Mouse (Mus musculus): ENCODE measurements at regions not wholly inside any gene's neighbourhood (a gene's known extent, or its start where the extent isn't known, plus 50 kb on each side); places are given as distances from the start of the nearest gene placed in this dataset.

- no peak overlapping the region for H3K27ac ChIP-seq (ENCODE audit: low read length)
- WGBS = 82% methylated on average over 3 of the region's 3 CpGs
- no peak overlapping the region for H3K9ac ChIP-seq (ENCODE audit: low read depth, low read length)
- no peak overlapping the region for H3K4me2 ChIP-seq (ENCODE audit: low read length)
- no peak overlapping the region for H3K4me3 ChIP-seq (ENCODE audit: low read depth, low read length)
- no peaks in the 10 kb centered on the region for H3K9me3 ChIP-seq (replicated peaks; ENCODE audit: control insufficient read depth, low read length, poor library complexity, severe bottlenecking)
- H3K4me1 ChIP-seq (ENCODE audit: control insufficient read depth, insufficient read depth, low read length) = no peaks in the 10 kb centered on the region
- H3K36me3 ChIP-seq (ENCODE audit: control insufficient read depth, insufficient read depth, low read length) = no peaks in the 10 kb centered on the region
- no peak for ATAC-seq
- H3K27me3 ChIP-seq (ENCODE audit: control insufficient read depth, insufficient read depth, low read depth, low read length) = no peaks in the 10 kb centered on the region
Measured at GRCm38 (mm10) chr1:138771307-138772011, 76.9 kb downstream of the Lhx9 start.

GRCm38 (mm10) chr1:138762876-138763275 is 85.5 kb downstream of the Lhx9 start:
- H3K27ac ChIP-seq (ENCODE audit: low read length) = no peak overlapping the region
- WGBS = 85% methylated on average over 7 of the region's 7 CpGs
- no peak for ATAC-seq

GRCm38 (mm10) chr1:138757777-138758176 is 90.6 kb downstream of the Lhx9 start:
- ATAC-seq = peak; percentile 71; the same call in 1 of the 2 replicates
- Histone ChIP-seq H3K27me3 (ENCODE audit: control insufficient read depth, insufficient read depth, low read depth, low read length) (no peaks in the 10 kb centered on the region), H3K9ac (ENCODE audit: low read depth, low read length) (no peak overlapping the region), H3K4me2 (ENCODE audit: low read length) (no peak overlapping the region), H3K27ac (ENCODE audit: low read length) (peak overlapping the region; percentile 43), H3K36me3 (ENCODE audit: control insufficient read depth, insufficient read depth, low read length) (no peaks in the 10 kb centered on the region), H3K9me3 (replicated peaks; ENCODE audit: control insufficient read depth, low read length, poor library complexity, severe bottlenecking) (0 out of 2 replicates have a peak, but pooled peaks cover 2% of the 10 kb centered on the region), H3K4me3 (ENCODE audit: low read depth, low read length) (no peak overlapping the region), H3K4me1 (ENCODE audit: control insufficient read depth, insufficient read depth, low read length) (no peaks in the 10 kb centered on the region; the same call in 1 of the 2 replicates)

More at GRCm38 (mm10) chr1:138762876-138763275, 85.5 kb downstream of the Lhx9 start:
- Histone ChIP-seq H3K4me3 (ENCODE audit: low read depth, low read length) (no peak overlapping the region), H3K9ac (ENCODE audit: low read depth, low read length) (no peak overlapping the region), H3K9me3 (replicated peaks; ENCODE audit: control insufficient read depth, low read length, poor library complexity, severe bottlenecking) (0 out of 2 replicates have a peak, but pooled peaks cover 2% of the 10 kb centered on the region), H3K4me2 (ENCODE audit: low read length) (no peak overlapping the region), H3K4me1 (ENCODE audit: control insufficient read depth, insufficient read depth, low read length) (no peaks in the 10 kb centered on the region), H3K36me3 (ENCODE audit: control insufficient read depth, insufficient read depth, low read length) (no peaks in the 10 kb centered on the region), H3K27me3 (ENCODE audit: control insufficient read depth, insufficient read depth, low read depth, low read length) (no peaks in the 10 kb centered on the region)

DNA sequence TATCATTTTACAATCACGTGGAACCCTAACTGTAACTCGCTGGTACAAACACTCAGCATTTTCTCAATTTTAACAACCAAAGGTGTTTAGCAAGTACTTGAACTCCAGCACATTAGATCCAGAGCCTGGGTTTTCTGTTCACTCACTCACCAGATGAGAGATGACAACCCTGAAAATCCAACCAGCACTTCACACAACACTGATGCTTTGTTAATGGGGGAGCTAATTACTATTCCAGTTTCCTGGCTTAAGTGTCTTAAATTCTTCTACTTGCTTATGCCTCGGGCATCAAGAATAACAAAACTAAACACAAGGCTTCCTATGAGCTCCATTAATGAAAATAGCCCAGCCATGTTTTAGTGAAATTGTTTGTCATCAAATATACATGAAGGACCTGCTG is 113.4 kb upstream of the Nek7 start:
- H3K27ac ChIP-seq (ENCODE audit: low read length) = no peak overlapping the region
- H3K9ac ChIP-seq (ENCODE audit: low read depth, low read length) = no peak overlapping the region
- H3K4me3 ChIP-seq (ENCODE audit: low read depth, low read length) = no peak overlapping the region
- H3K9me3 ChIP-seq (replicated peaks; ENCODE audit: control insufficient read depth, low read length, poor library complexity, severe bottlenecking) = no peaks in the 10 kb centered on the region
- 76% methylated on average over 3 of the region's 3 CpGs for WGBS
- H3K4me2 ChIP-seq (ENCODE audit: low read length) = no peak overlapping the region
- H3K27me3 ChIP-seq (ENCODE audit: control insufficient read depth, insufficient read depth, low read depth, low read length) = no peaks in the 10 kb centered on the region
- no peak for ATAC-seq
- H3K4me1 ChIP-seq (ENCODE audit: control insufficient read depth, insufficient read depth, low read length) = no peaks in the 10 kb centered on the region
- no peaks in the 10 kb centered on the region for H3K36me3 ChIP-seq (ENCODE audit: control insufficient read depth, insufficient read depth, low read length)

GRCm38 (mm10) chr1:138731008-138731407 is 111.1 kb upstream of the Nek7 start:
- no peaks in the 10 kb centered on the region for H3K9me3 ChIP-seq (replicated peaks; ENCODE audit: control insufficient read depth, low read length, poor library complexity, severe bottlenecking)
- H3K27me3 ChIP-seq (ENCODE audit: control insufficient read depth, insufficient read depth, low read depth, low read length) = no peaks in the 10 kb centered on the region
- H3K4me3 ChIP-seq (ENCODE audit: low read depth, low read length) = no peak overlapping the region
- H3K36me3 ChIP-seq (ENCODE audit: control insufficient read depth, insufficient read depth, low read length) = no peaks in the 10 kb centered on the region
- no peak for ATAC-seq
- 87% methylated on average over 12 of the region's 12 CpGs for whole genome bisulfite sequencing
- no peak overlapping the region for H3K9ac ChIP-seq (ENCODE audit: low read depth, low read length)
- H3K4me2 ChIP-seq (ENCODE audit: low read length) = no peak overlapping the region
- no peaks in the 10 kb centered on the region for H3K4me1 ChIP-seq (ENCODE audit: control insufficient read depth, insufficient read depth, low read length)
- no peak overlapping the region for H3K27ac ChIP-seq (ENCODE audit: low read length)

DNA sequence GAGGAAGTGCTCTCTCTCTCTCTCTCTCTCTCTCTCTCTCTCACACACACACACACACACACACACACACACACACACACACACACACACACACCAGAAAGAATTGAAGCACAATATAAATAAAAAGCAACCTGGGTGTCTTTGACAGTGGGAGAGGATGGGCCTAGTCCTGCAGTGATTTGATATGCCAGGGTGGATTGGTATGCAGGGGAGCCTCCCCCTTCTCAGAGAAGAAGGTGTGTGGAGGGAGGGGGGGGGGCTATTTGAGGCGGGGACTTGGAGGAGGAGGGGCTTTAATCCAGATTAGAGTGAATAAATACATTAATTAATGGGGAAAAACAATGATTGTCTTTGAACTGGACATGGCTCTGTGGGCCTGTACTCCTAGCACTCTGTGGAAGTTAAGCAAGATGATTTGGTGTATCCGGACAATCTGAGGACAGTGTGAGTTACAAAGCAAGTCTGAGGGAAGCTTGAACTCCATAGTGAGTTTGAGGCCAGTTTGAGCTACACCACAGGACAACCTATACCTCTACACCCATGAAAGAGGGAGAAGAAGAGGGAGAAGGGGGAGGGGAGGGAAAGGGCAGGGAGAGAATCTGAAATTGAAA is 109.3 kb upstream of the Nek7 start:
- no peak for ATAC-seq
- H3K4me1 ChIP-seq (ENCODE audit: control insufficient read depth, insufficient read depth, low read length) = no peaks in the 10 kb centered on the region; the same call in 1 of the 2 replicates
- H3K9ac ChIP-seq (ENCODE audit: low read depth, low read length) = no peak overlapping the region
- no peak overlapping the region for H3K4me3 ChIP-seq (ENCODE audit: low read depth, low read length)
- WGBS = 55% methylated on average over 2 of the region's 2 CpGs
- H3K27ac ChIP-seq (ENCODE audit: low read length) = no peak overlapping the region
- H3K27me3 ChIP-seq (ENCODE audit: control insufficient read depth, insufficient read depth, low read depth, low read length) = no peaks in the 10 kb centered on the region
- H3K9me3 ChIP-seq (replicated peaks; ENCODE audit: control insufficient read depth, low read length, poor library complexity, severe bottlenecking) = no peaks in the 10 kb centered on the region
- H3K4me2 ChIP-seq (ENCODE audit: low read length) = no peak overlapping the region
- H3K36me3 ChIP-seq (ENCODE audit: control insufficient read depth, insufficient read depth, low read length) = no peaks in the 10 kb centered on the region

DNA sequence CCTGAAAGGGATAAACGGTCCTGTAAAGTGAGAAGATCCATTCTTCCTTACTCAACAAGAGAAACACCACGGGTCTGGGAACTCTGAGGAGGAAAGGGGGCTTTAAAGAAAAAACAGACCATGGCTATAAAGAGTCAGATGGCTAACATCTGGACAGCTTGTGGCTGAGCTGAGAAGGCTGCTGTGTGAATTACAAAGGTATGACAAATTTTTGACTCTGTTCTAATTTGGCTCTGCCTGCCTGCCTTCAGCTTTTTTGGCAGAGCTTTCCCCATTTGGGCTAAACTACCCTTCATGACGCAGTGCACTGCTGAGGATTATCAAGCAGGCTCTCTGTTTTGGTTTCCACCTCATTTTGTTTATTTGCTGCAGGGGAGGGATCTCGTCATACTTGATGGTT is 100.8 kb upstream of the Nek7 start:
- ATAC-seq = no peak
- H3K9ac ChIP-seq (ENCODE audit: low read depth, low read length) = no peak overlapping the region
- WGBS = 76% methylated on average over 4 of the region's 4 CpGs
- no peaks in the 10 kb centered on the region for H3K27me3 ChIP-seq (ENCODE audit: control insufficient read depth, insufficient read depth, low read depth, low read length)
- no peaks in the 10 kb centered on the region; the same call in 1 of the 2 replicates for H3K4me1 ChIP-seq (ENCODE audit: control insufficient read depth, insufficient read depth, low read length)
- H3K36me3 ChIP-seq (ENCODE audit: control insufficient read depth, insufficient read depth, low read length) = no peaks in the 10 kb centered on the region
- no peak overlapping the region for H3K4me2 ChIP-seq (ENCODE audit: low read length)
- H3K4me3 ChIP-seq (ENCODE audit: low read depth, low read length) = no peak overlapping the region
- no peaks in the 10 kb centered on the region for H3K9me3 ChIP-seq (replicated peaks; ENCODE audit: control insufficient read depth, low read length, poor library complexity, severe bottlenecking)
- no peak overlapping the region for H3K27ac ChIP-seq (ENCODE audit: low read length)

GRCm38 (mm10) chr1:138719297-138719696 is 99.4 kb upstream of the Nek7 start:
- Histone ChIP-seq H3K27ac (ENCODE audit: low read length) (no peak overlapping the region), H3K4me1 (ENCODE audit: control insufficient read depth, insufficient read depth, low read length) (no peaks in the 10 kb centered on the region), H3K27me3 (ENCODE audit: control insufficient read depth, insufficient read depth, low read depth, low read length) (no peaks in the 10 kb centered on the region), H3K4me3 (ENCODE audit: low read depth, low read length) (no peak overlapping the region), H3K9ac (ENCODE audit: low read depth, low read length) (no peak overlapping the region), H3K4me2 (ENCODE audit: low read length) (no peak overlapping the region), H3K9me3 (replicated peaks; ENCODE audit: control insufficient read depth, low read length, poor library complexity, severe bottlenecking) (no peaks in the 10 kb centered on the region), H3K36me3 (ENCODE audit: control insufficient read depth, insufficient read depth, low read length) (no peaks in the 10 kb centered on the region)
- ATAC-seq = no peak
- WGBS = 83% methylated on average over 4 of the region's 4 CpGs

GRCm38 (mm10) chr1:138716991-138717390 is 97.0 kb upstream of the Nek7 start:
- H3K9ac ChIP-seq (ENCODE audit: low read depth, low read length) = no peak overlapping the region
- H3K4me2 ChIP-seq (ENCODE audit: low read length) = no peak overlapping the region
- H3K4me1 ChIP-seq (ENCODE audit: control insufficient read depth, insufficient read depth, low read length) = no peaks in the 10 kb centered on the region
- H3K4me3 ChIP-seq (ENCODE audit: low read depth, low read length) = no peak overlapping the region
- 74% methylated on average over 5 of the region's 5 CpGs for WGBS
- ATAC-seq = no peak
- no peaks in the 10 kb centered on the region for H3K36me3 ChIP-seq (ENCODE audit: control insufficient read depth, insufficient read depth, low read length)
- no peak overlapping the region for H3K27ac ChIP-seq (ENCODE audit: low read length)
- no peaks in the 10 kb centered on the region for H3K27me3 ChIP-seq (ENCODE audit: control insufficient read depth, insufficient read depth, low read depth, low read length)
- H3K9me3 ChIP-seq (replicated peaks; ENCODE audit: control insufficient read depth, low read length, poor library complexity, severe bottlenecking) = no peaks in the 10 kb centered on the region
